Mouse (Mus musculus) forebrain, embryonic 11.5 days (tissue): ENCODE measurements at regions not wholly inside any gene's neighbourhood (a gene's known extent, or its start where the extent isn't known, plus 50 kb on each side); places are given as distances from the start of the nearest gene placed in this dataset.

Experiments used
- ATAC-seq: fragments of 200-750 bp; cut with Nextera tagmentation; replicated peaks from 2 replicates; pipeline ENCODE4 v1.8.0; 2017; ENCODE audit warnings: moderate TSS enrichment; ENCODE audit not compliant: low FRiP score
- DNase-seq: peaks from one replicate; pipeline ENCODE4 v3.0.0-alpha.2; 2017; ENCODE audit warnings: low spot score
- H3K27ac ChIP-seq: fragments of 300-500 bp; sonication (generic); 2 replicates; pipeline ENCODE4 v1.5.1; 2014; ENCODE audit warnings: low read depth, low read length
- H3K27me3 ChIP-seq: fragments of 300-500 bp; sonication (generic); 2 replicates; pipeline ENCODE4 v1.6.1; 2014; ENCODE audit warnings: mild to moderate bottlenecking, low read length, mixed read lengths; ENCODE audit not compliant: control insufficient read depth, insufficient read depth
- H3K36me3 ChIP-seq: fragments of 300-500 bp; sonication (generic); 2 replicates; pipeline ENCODE4 v1.6.1; 2014; ENCODE audit warnings: mild to moderate bottlenecking, low read length, moderate library complexity, mixed read lengths; ENCODE audit not compliant: control insufficient read depth, insufficient read depth
- H3K4me1 ChIP-seq: fragments of 300-500 bp; sonication (generic); replicated peaks from 2 replicates; pipeline ENCODE4 v1.6.1; 2014; ENCODE audit warnings: low read length, mixed read lengths; ENCODE audit not compliant: control insufficient read depth, insufficient read depth
- H3K4me2 ChIP-seq: fragments of 300-500 bp; sonication (generic); 2 replicates; pipeline ENCODE4 v1.6.1; 2014; ENCODE audit warnings: low read depth, mild to moderate bottlenecking, low read length, moderate library complexity, mixed read lengths; ENCODE audit not compliant: severe bottlenecking
- H3K4me3 ChIP-seq: fragments of 300-500 bp; sonication (generic); 2 replicates; pipeline ENCODE4 v1.5.1; 2014; ENCODE audit warnings: low read depth, low read length
- H3K9ac ChIP-seq: fragments of 300-500 bp; sonication (generic); 2 replicates; pipeline ENCODE4 v1.6.1; 2014; ENCODE audit warnings: low read length
- H3K9me3 ChIP-seq: fragments of 300-500 bp; sonication (generic); 2 replicates; pipeline ENCODE4 v1.6.1; 2016; ENCODE audit warnings: low read length, mixed read lengths; ENCODE audit not compliant: control insufficient read depth
- WGBS: fragments of 180-500 bp; shearing (Covaris S2); extraction: QIAGEN DNeasy Blood & Tissue Kit; methylation state at CpG from one replicate; pipeline ENCODE4 v1.1.7; 2014; 5-methylcytosine and 5-hydroxymethylcytosine counted together

DNA sequence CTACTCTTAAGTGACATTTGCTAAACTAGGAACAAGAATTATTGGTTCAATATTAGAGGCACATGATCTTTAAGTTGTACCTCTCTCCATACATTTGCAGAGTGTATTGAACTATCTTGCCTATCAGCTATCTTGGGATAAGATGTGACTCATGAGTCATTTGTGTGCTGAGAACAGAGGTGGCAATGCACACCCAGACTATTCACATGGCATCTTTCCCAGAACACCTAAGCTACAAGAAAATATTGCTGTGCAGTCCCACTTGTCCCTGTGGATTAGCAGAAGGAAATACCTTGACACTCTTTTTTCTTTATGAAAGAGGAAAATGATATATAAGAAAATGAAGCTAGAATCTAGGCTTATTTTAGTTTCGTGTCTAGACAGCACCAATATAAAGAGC, 104.8 kb upstream of the Grm3 start:
- Histone ChIP-seq H3K9ac (no peak overlapping the region), H3K36me3 (no peaks in the 10 kb centered on the region), H3K4me3 (no peak overlapping the region), H3K9me3 (no peaks in the 10 kb centered on the region), H3K4me1 (no peaks in the 10 kb centered on the region), H3K27me3 (no peaks in the 10 kb centered on the region), H3K4me2 (no peak overlapping the region), H3K27ac (no peak overlapping the region)
- 78% methylated on average over 1 of the region's 1 CpGs for WGBS
- ATAC-seq (no peak), DNase-seq (no peak)

DNA sequence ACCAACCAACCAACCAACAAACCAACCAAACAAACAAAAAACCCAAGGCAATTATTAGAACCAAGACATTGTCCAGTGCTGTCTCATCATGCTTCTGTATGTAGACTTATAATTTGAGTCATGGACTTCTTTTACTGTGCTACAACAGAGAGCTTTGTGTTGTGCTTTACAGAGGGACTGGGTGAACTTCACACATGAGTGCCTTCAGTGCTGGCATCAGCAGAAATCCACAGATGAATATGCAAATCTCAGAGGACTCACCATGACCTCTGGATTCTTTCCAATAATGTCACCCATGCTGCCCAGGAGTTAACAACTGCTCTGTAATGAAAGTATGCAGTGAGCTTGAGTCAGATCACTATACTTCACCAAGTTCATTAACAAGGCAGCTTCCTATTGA, 76.7 kb upstream of the Grm3 start:
- Histone ChIP-seq H3K4me1 (no peaks in the 10 kb centered on the region), H3K27ac (no peak overlapping the region), H3K4me2 (no peak overlapping the region), H3K36me3 (no peaks in the 10 kb centered on the region), H3K27me3 (no peaks in the 10 kb centered on the region), H3K9ac (no peak overlapping the region), H3K4me3 (no peak overlapping the region), H3K9me3 (no peaks in the 10 kb centered on the region)
- ATAC-seq (no peak), DNase-seq (no peak)

DNA sequence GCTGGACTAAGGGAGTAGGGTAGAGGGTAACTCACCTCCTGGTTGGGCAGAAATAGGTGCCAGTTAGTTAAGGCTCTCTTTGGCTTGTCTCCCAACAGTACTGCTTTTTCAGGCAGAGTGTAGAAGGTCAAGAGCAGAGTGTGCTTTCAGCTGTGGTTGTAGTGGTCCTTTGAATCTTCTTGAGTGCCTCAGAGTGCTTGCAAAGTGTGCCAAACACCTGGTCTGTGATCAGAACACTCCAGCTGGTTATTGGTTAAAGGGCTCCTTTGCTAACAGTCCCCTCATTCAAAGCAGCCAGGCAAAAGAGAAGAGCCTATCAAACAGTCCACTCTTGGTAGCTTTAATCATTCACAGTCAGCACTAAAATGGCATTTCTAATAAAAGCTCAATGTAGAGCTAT, 56.1 kb upstream of the Grm3 start:
- H3K4me1 ChIP-seq = no peaks in the 10 kb centered on the region
- ATAC-seq (no peak), DNase-seq (no peak)

More for the DNA sequence above, 56.1 kb upstream of the Grm3 start:
- Histone ChIP-seq H3K9ac (no peak overlapping the region), H3K4me3 (no peak overlapping the region), H3K4me2 (no peak overlapping the region), H3K27ac (no peak overlapping the region), H3K36me3 (no peaks in the 10 kb centered on the region), H3K9me3 (no peaks in the 10 kb centered on the region), H3K27me3 (no peaks in the 10 kb centered on the region)
